Mouse (Mus musculus) cerebellum, adult 2 months (tissue): ENCODE data around the gene Mast4. TPM values are rescaled to one million over a fixed set of nuclear protein-coding genes. Genes with fewer than 3 reads are reported as not detected.

Source experiments
- DNase-seq, 2 experiments: peaks; one replicate each; pipeline ENCODE4 v3.0.0; 2021
- H3K27ac ChIP-seq: fragments of 200-500 bp; 2 replicates; pipeline ENCODE4 v1.5.1; 2012; ENCODE audit warnings: low read length, control low read depth, inconsistent platforms; ENCODE audit not compliant: insufficient read depth
- H3K27me3 ChIP-seq: fragments of 200-500 bp; 2 replicates; pipeline ENCODE4 v1.6.1; 2012; ENCODE audit warnings: inconsistent platforms, mild to moderate bottlenecking, low read length, moderate library complexity; ENCODE audit not compliant: control insufficient read depth, insufficient read depth
- H3K4me1 ChIP-seq: fragments of 200-500 bp; 2 replicates; pipeline ENCODE4 v1.6.1; 2011; ENCODE audit warnings: low read length; ENCODE audit not compliant: control insufficient read depth, insufficient read depth
- H3K4me3 ChIP-seq: fragments of 200-500 bp; replicated peaks from 2 replicates; pipeline ENCODE3; 2011; ENCODE audit warnings: mild to moderate bottlenecking, low read depth, low read length, control low read depth; ENCODE audit not compliant: insufficient read depth
- CTCF ChIP-seq: fragments of 200-500 bp; IDR thresholded peaks from 2 replicates; pipeline ENCODE4 v1.5.1; 2011; ENCODE audit warnings: low read depth, mild to moderate bottlenecking, control low read depth, low read length, moderate library complexity, borderline replicate concordance; ENCODE audit not compliant: insufficient read depth
- POLR2A ChIP-seq: fragments of 200-500 bp; IDR thresholded peaks from 2 replicates; pipeline ENCODE4 v1.6.1; 2011; ENCODE audit warnings: low read length, control low read depth, borderline replicate concordance; ENCODE audit not compliant: insufficient read depth
- WGBS: fragments of 180-500 bp; shearing (Covaris S2); methylation state at CpG from one replicate; pipeline ENCODE4 v1.1.7; 2018; 5-methylcytosine and 5-hydroxymethylcytosine counted together
- polyA plus RNA-seq: library from polyadenylated mRNA; depleted of rRNA; stranded (reverse); fragments of >200 nt; gene quantifications from 2 replicates; pipeline ENCODE4 v1.2.3, GENCODE M21; 2012

The Mast4 gene
- polyA plus RNA-seq, 1 experiment, result 21.2 TPM

DNA sequence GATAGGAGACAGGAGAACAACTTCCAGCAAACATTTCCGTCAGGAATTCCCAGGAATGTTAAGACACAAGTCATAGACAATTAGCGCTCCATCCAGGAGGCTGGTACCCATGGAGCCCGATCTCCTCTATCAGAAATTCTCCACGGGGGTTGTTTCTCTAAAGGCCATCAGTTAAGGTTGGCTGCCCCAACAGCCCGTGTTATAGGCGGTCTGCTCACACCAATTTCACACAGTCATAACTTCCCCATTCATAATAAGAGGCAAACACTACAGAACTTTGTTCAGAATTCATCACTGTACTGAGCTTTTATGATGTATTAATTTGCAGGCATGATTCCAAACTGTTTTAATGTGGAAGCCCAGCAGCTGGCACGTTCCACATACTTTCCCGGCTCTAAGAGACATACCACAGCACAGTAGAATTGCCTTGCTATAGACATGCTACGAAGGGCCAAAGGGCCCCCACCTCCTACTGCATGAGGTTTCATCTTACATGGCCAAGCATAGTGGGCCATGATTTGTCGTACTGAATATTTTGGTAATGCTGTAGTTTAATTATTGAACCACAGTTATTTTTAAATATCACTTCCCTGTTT lies 19.1 kb downstream of the Mast4 start:
- Histone ChIP-seq H3K4me1 (no peaks in the 10 kb centered on the region), H3K27me3 (no peaks in the 10 kb centered on the region; the same call in 1 of the 2 replicates), H3K27ac (no peak overlapping the region), H3K4me3 (no peak overlapping the region)
- DNase-seq, result no peak
- TF ChIP-seq POLR2A (no peak), CTCF (no peak)
- WGBS, result 13% methylated on average over 10 of the region's 10 CpGs

DNA sequence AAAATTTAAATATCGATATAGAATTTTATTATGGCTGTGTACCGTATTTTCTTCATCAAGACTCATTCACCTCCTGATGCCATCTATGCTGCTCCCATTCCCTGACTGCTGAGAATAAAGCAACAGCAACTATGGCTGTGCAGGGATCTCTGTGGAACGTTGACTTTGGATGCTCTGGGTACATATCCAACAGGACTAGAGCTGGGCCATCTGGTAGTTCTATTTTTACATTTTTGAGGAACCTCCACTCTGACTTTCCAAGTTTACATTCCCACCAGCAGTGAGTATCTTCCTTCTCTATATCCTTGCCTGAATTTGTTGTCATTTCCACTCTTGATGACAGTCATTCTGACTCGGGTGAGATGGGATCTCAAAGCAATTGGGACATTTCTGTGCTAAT lies 26.0 kb downstream of the Mast4 start:
- no peak overlapping the region for H3K4me3 ChIP-seq
- no peaks in the 10 kb centered on the region; the same call in 1 of the 2 replicates for H3K27me3 ChIP-seq
- H3K4me1 ChIP-seq, result no peaks in the 10 kb centered on the region
- DNase-seq, result no peak
- TF ChIP-seq CTCF (no peak), POLR2A (no peak)
- 74% methylated on average over 4 of the region's 4 CpGs for WGBS
- no peak overlapping the region for H3K27ac ChIP-seq

DNA sequence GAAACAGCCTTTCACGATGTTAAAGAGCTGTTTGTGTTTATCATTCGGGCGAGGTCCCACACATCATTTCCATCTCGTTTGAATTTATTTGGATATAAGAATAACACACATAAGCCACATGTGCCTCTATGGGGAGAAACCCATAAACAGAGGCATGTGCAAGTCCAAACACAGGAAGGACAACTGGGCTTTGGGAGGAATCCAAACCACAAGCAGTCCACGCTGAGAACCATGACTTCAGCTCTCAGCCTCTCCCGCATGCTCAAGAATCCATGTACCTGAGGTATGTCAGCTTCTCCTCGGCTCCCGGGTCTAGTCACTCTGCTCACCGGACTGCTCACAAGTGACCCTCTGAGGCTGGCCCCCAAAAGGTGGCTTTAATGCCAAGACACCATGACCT lies 30.5 kb downstream of the Mast4 start:
- H3K4me1 ChIP-seq, result no peaks in the 10 kb centered on the region
- 80% methylated on average over 9 of the region's 9 CpGs for WGBS
- no peak overlapping the region for H3K27ac ChIP-seq
- no peak overlapping the region for H3K4me3 ChIP-seq
- no peak for DNase-seq
- no peaks in the 10 kb centered on the region; the same call in 1 of the 2 replicates for H3K27me3 ChIP-seq
- no peak for TF ChIP-seq CTCF
- TF ChIP-seq POLR2A, result no peak

DNA sequence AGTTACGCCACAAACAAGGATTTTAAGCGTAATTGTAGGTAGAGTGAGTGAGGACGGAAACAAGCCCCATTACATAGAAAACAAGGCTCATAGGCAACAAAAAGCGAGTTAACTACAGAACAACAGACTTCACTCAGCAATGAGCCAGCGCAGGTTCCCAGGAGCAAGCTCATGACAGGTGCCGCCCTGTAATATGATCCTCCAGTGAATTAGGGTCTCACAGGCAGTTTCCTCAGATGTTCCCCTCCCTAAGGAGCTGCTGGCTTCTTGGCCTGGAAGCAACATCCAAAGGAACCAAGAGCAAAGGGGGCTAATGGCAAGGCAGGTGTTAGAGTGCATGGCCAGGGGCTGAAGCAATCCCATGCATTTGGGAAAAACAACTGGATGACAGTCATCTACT lies 31.8 kb downstream of the Mast4 start:
- Histone ChIP-seq H3K4me3 (no peak overlapping the region), H3K27ac (no peak overlapping the region), H3K4me1 (no peaks in the 10 kb centered on the region), H3K27me3 (no peaks in the 10 kb centered on the region; the same call in 1 of the 2 replicates)
- no peak for DNase-seq
- TF ChIP-seq CTCF, result no peak
- WGBS, result 76% methylated on average over 6 of the region's 6 CpGs

DNA sequence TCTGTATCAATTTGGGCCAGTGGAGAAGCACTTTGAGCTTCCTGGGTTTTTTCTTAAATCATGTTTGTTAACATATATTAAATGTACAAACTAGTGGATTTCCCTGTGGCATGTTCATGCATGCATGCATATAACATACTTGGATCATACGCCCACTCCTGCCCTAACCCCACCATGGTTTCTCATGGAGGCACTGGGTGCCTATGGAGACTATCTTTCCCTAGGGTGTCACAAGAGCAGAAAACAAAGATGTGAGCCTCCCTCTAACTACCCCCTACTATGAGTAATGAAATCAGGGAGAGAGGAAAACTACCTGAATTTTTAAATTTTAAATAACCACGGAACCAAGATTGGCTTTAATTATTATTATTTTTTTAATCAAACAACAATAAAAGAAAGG lies 32.2 kb downstream of the Mast4 start:
- TF ChIP-seq CTCF, result no peak
- TF ChIP-seq POLR2A, result no peak
- DNase-seq, result no peak

DNA sequence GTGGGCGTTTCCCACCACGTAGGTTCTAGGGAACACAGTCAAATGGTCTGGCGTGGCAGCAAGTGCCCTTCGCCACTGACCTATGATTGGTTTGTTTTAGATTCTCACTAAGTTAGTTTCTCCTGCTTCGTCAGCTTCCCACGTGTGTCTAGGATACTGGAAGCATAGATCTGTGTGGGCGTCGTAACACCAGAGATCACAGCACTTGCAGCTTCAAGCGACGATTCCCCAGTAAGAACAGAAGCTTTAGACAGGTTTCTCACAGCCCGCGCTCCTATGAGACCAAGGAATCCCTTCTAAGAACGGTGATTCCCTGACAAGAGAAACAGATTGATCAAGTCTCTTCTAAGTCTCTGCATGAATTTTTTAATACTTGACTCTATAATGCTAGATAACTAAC lies 39.9 kb downstream of the Mast4 start:
- Histone ChIP-seq H3K4me1 (peaks cover 3% of the 10 kb centered on the region; the same call in 1 of the 2 replicates), H3K27ac (no peak overlapping the region), H3K4me3 (no peak overlapping the region), H3K27me3 (no peaks in the 10 kb centered on the region; the same call in 1 of the 2 replicates)
- WGBS, result 79% methylated on average over 13 of the region's 13 CpGs
- no peak for TF ChIP-seq POLR2A
- TF ChIP-seq CTCF, result no peak
- no peak for DNase-seq

More for the DNA sequence above, 32.2 kb downstream of the Mast4 start:
- WGBS, result 93% methylated on average over 2 of the region's 2 CpGs
- Histone ChIP-seq H3K27me3 (no peaks in the 10 kb centered on the region; the same call in 1 of the 2 replicates), H3K4me1 (no peaks in the 10 kb centered on the region), H3K4me3 (no peak overlapping the region), H3K27ac (no peak overlapping the region)

DNA sequence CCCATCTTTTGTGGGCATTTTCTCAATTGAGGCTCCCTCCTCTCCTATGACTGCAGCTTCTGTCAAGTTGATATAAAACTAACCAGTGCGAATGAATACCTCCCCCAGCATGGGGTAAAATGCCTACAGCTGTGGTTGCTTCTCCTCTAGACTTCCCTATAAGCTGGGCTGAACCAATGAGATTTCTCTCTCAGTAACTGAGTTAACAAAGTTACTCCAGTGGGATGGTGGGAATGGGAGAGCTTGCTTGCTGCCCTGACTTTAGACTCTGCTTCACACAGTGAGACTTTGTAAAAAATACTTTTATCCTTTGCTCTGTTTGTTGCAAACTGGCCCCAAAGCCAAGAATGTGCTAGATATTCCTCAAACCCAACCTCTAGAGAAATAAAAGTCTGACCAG lies 41.2 kb downstream of the Mast4 start:
- no peaks in the 10 kb centered on the region; the same call in 1 of the 2 replicates for H3K27me3 ChIP-seq
- peaks cover 3% of the 10 kb centered on the region; the same call in 1 of the 2 replicates for H3K4me1 ChIP-seq
- H3K27ac ChIP-seq, result no peak overlapping the region
- TF ChIP-seq CTCF (no peak), POLR2A (no peak)
- WGBS, result 34% methylated on average over 1 of the region's 1 CpGs
- DNase-seq, result no peak
- H3K4me3 ChIP-seq, result no peak overlapping the region

DNA sequence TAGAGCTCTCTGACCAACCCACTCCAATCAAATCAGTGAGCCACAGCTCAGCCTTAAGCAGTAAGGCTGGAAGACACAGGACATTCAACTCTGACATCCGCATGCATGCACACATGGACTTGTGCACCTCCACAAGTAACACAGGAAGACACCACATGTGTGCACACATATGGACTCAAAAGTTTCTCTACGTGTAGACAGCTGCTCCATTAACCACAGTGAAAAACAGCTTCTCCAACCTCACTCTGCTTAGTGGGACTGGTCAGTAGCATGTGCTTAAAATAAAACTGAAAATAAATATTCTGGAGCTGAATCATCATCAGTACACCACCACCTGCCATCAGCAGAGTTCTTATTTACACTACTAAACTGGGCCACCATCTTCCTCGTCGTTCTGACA lies 43.2 kb downstream of the Mast4 start:
- WGBS, result 88% methylated on average over 4 of the region's 4 CpGs
- no peak overlapping the region for H3K27ac ChIP-seq
- peaks cover 3% of the 10 kb centered on the region; the same call in 1 of the 2 replicates for H3K4me1 ChIP-seq
- DNase-seq, result no peak
- TF ChIP-seq CTCF (no peak), POLR2A (no peak)
- H3K27me3 ChIP-seq, result no peaks in the 10 kb centered on the region; the same call in 1 of the 2 replicates
- no peak overlapping the region for H3K4me3 ChIP-seq
